Mouse (Mus musculus) embryonic facial prominence, embryonic 15.5 days (tissue): ENCODE data around the gene 1700013G24Rik. TPM values are rescaled to one million over a fixed set of nuclear protein-coding genes. Genes with fewer than 3 reads are reported as not detected.
A peak's percentile ranks its signal among the peaks of the same experiment; 100 is the strongest.

Experiments used
- ATAC-seq: fragments of 200-750 bp; cut with Nextera tagmentation; 2 replicates; pipeline ENCODE4 v1.8.0; 2017; ENCODE audit warnings: low read depth, moderate TSS enrichment; ENCODE audit not compliant: insufficient number of reproducible peaks, low FRiP score, low TSS enrichment
- H3K27ac ChIP-seq: fragments of 300-500 bp; sonication (generic); replicated peaks from 2 replicates; pipeline ENCODE4 v1.5.1; 2015; ENCODE audit warnings: mild to moderate bottlenecking, inconsistent platforms
- H3K27me3 ChIP-seq: fragments of 300-500 bp; sonication (generic); 2 replicates; pipeline ENCODE4 v1.6.1; 2015; ENCODE audit warnings: inconsistent platforms
- H3K36me3 ChIP-seq: fragments of 300-500 bp; sonication (generic); 2 replicates; pipeline ENCODE4 v1.6.1; 2015; ENCODE audit warnings: mild to moderate bottlenecking, inconsistent platforms
- H3K4me1 ChIP-seq: fragments of 300-500 bp; sonication (generic); 2 replicates; pipeline ENCODE4 v1.6.1; 2015; ENCODE audit warnings: inconsistent platforms
- H3K4me2 ChIP-seq: fragments of 300-500 bp; sonication (generic); replicated peaks from 2 replicates; pipeline ENCODE4 v1.6.1; 2015; ENCODE audit warnings: mild to moderate bottlenecking, inconsistent platforms
- H3K4me3 ChIP-seq: fragments of 300-500 bp; sonication (generic); replicated peaks from 2 replicates; pipeline ENCODE4 v1.5.1; 2015; ENCODE audit warnings: mild to moderate bottlenecking, inconsistent platforms
- H3K9ac ChIP-seq: fragments of 300-500 bp; sonication (generic); 2 replicates; pipeline ENCODE4 v1.6.1; 2015; ENCODE audit warnings: inconsistent platforms
- H3K9me3 ChIP-seq: fragments of 300-500 bp; sonication (generic); replicated peaks from 2 replicates; pipeline ENCODE4 v1.6.1; 2016; ENCODE audit warnings: inconsistent platforms
- WGBS: fragments of 180-500 bp; shearing (Covaris S2); methylation state at CpG from one replicate; pipeline ENCODE4 v1.1.7; 2015; 5-methylcytosine and 5-hydroxymethylcytosine counted together
- polyA plus RNA-seq: library from polyadenylated mRNA; unstranded; fragments of >200 nt; fragmentation: Nextera tagmentation; extraction: Ambion mirVana; gene quantifications from 2 replicates; pipeline ENCODE4 v1.2.1, GENCODE M21; 2015

Gene 1700013G24Rik
- polyA plus RNA-seq, 1 experiment from 2014 or later, result not detected

DNA sequence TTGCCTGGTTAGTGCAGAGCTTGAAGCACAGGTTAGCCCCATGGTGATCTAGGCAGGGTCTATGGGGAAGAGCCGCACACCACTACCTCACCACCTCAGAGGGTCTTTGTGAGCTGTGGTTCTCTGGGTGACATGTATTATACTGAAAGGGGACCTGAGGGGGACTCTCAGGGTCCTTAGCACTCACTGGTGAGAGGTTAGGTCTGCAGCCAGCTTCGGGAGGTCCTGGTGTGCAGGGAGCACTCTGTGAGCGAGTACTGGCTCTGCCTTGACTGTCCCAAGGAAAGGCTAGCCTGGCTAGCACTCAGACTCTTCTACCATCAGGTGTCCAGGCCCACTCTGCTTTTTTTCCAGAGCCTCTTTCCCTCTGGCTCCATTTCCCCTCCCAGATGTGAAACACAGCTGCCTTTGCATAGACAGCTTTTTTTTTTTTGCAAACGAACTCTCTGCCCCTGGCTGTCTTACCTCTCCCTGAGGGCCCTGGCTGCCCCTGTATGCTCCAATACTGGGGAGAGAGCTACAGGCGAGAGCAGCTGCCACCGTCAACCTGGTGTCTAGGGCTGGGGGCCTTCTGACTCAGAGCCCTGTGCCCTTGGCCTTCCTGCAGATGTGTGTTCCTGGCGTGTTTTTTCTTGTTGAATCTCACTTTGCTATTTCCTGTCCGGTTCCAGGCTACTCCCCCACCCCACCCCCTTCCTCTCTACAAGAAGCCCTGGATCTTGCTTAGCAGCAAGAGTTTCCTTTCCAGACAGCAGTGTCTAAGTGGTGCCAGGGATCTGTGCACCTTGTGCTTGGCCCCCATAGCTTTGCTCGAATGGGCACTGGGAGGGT lies 45.0 kb downstream of the 1700013G24Rik start:
- Histone ChIP-seq H3K27ac (peak overlapping the region; percentile 83), H3K27me3 (no peaks in the 10 kb centered on the region), H3K36me3 (peaks cover 21% of the 10 kb centered on the region), H3K9me3 (no peaks in the 10 kb centered on the region), H3K4me1 (peaks cover 58% of the 10 kb centered on the region), H3K4me2 (no peak overlapping the region), H3K4me3 (no peak overlapping the region), H3K9ac (no peak overlapping the region)
- WGBS, result 35% methylated on average over 9 of the region's 9 CpGs
- ATAC-seq, result peak; percentile 1; the same call in 1 of the 2 replicates

DNA sequence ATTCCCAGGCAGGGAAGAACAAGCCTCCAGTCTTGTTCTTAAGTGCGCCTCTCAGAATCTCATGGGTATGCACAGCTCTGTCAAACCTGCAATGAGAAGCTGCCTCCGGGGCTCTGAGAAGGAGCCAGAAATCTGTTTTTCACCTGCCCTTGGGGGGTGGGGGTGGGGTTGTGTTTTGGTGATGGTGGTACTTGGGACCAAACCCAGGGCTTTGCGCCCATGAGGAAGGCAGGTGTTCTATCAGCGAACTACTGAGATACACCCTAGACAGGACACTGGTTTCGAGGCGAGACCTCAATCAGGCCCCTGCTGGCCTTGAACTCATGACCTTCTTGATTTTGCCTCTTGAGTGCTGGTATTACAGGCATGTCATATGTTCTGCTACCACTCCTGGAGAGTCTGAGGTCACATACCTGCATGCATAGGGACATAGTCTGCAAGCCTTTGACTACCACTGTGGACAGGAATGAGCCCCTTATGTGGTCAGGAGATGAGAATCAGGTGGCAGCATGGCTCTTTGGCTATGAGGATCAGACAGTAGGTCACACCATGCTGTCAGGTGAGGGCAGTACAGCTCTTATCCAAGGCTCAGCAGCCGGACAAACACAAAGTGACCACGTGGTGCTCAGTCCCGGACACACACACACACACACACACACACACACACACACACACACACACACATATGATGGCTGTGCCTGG lies 45.9 kb downstream of the 1700013G24Rik start:
- H3K27me3 ChIP-seq, result no peaks in the 10 kb centered on the region
- H3K36me3 ChIP-seq, result peaks cover 31% of the 10 kb centered on the region
- peaks cover 65% of the 10 kb centered on the region for H3K4me1 ChIP-seq
- ATAC-seq, result no peak
- H3K27ac ChIP-seq, result peak overlapping the region; percentile 83
- H3K9me3 ChIP-seq, result no peaks in the 10 kb centered on the region
- no peak overlapping the region for H3K4me3 ChIP-seq
- 75% methylated on average over 9 of the region's 9 CpGs for WGBS
- H3K9ac ChIP-seq, result no peak overlapping the region
- H3K4me2 ChIP-seq, result no peak overlapping the region

DNA sequence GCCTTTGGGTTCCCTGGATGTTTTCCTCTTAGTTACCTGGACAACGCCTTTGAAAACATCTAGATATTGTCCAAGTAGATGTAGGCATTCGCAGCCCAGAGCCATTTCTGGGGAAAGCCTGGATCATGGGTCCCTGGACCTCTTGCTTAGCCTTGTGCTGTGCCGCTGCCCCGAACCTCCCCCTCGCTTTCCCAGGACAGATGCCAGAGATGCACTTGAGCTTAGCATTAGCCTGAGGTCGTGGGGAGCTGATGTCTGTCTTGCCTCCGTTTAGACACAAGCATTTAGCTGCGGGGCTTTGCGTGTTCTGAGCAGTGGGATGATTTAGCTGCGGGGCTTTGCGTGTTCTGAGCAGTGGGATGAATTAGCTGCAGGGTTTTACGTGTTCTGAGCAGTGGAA lies 47.1 kb downstream of the 1700013G24Rik start:
- 62% methylated on average over 12 of the region's 12 CpGs for WGBS
- ATAC-seq, result no peak
- no peak overlapping the region for H3K4me2 ChIP-seq

DNA sequence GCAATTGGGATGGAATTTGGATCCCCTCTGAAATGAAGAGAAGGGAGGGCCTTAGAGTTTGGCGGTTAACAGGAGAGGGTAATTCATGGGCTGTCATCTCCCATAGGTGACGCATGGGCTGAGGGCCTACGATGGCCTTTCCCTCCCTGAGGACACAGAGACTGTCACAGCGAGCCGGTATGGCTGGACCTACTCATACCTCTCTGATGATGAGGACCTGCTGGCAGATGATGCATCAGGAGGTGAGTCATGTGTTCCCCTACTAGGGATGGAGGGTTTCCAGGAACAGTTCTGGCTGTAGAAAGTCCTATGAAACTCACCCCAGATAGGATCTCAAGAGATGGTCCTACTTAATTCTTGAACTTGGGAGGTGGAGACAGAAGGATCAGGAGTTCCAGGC lies 47.9 kb downstream of the 1700013G24Rik start:
- no peaks in the 10 kb centered on the region for H3K27me3 ChIP-seq
- H3K27ac ChIP-seq, result no peak overlapping the region
- H3K9ac ChIP-seq, result no peak overlapping the region
- H3K9me3 ChIP-seq, result no peaks in the 10 kb centered on the region
- ATAC-seq, result no peak
- peaks cover 46% of the 10 kb centered on the region for H3K4me1 ChIP-seq
- WGBS, result 81% methylated on average over 5 of the region's 5 CpGs
- peaks cover 38% of the 10 kb centered on the region for H3K36me3 ChIP-seq
- no peak overlapping the region for H3K4me2 ChIP-seq
- no peak overlapping the region for H3K4me3 ChIP-seq

More for the DNA sequence above, 47.1 kb downstream of the 1700013G24Rik start:
- Histone ChIP-seq H3K9me3 (no peaks in the 10 kb centered on the region), H3K4me1 (peaks cover 54% of the 10 kb centered on the region), H3K27me3 (no peaks in the 10 kb centered on the region), H3K4me3 (no peak overlapping the region), H3K9ac (no peak overlapping the region), H3K27ac (no peak overlapping the region), H3K36me3 (peaks cover 38% of the 10 kb centered on the region)

DNA sequence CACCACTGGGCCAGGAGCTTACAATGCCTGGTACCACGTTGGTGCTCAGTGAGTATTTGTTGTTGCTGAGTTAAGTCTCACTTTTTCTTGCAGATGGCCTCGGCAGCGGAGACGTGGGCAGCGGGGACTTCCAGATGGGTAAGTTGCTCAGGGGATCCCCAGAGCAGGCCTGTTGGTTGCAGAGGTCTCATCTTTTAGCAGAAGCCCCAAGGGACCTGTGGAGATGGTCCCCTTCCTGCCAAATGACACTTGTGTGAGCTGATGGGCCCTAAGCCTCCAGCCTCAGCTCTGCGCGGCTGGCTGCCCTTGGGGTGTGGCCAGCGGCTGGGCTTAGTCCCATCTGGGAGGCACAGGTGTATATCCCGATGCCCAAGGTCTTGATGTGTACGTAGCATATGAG lies 49.1 kb downstream of the 1700013G24Rik start:
- peaks cover 42% of the 10 kb centered on the region for H3K36me3 ChIP-seq

DNA sequence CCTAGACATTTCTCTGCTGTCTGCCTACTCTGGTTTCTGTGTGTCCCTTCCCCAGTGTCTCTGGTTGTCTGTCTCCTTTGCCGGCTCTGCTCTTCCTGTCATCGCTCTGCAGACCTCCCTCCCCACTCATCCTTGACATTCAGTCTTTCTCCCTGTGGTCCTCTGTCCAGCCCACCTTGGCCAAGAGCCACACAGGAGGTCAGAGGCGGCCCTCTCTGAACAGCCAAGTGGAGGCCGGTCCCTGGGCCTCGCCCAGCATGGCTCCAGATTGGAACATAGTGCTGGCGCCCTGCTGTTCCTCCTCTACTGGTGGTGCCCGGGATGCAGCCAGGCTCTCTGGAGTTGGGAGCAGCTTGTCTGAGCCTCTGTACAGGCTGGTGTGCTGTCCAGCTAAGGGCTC lies 49.7 kb downstream of the 1700013G24Rik start:
- Histone ChIP-seq H3K27me3 (no peaks in the 10 kb centered on the region), H3K27ac (no peak overlapping the region), H3K4me2 (no peak overlapping the region), H3K9ac (no peak overlapping the region), H3K9me3 (no peaks in the 10 kb centered on the region), H3K36me3 (peaks cover 42% of the 10 kb centered on the region), H3K4me3 (no peak overlapping the region), H3K4me1 (peaks cover 35% of the 10 kb centered on the region)
- no peak for ATAC-seq
- WGBS, result 84% methylated on average over 7 of the region's 7 CpGs

More for the DNA sequence above, 49.1 kb downstream of the 1700013G24Rik start:
- Histone ChIP-seq H3K27me3 (no peaks in the 10 kb centered on the region), H3K9ac (no peak overlapping the region), H3K9me3 (no peaks in the 10 kb centered on the region), H3K27ac (no peak overlapping the region), H3K4me3 (no peak overlapping the region), H3K4me1 (peaks cover 41% of the 10 kb centered on the region), H3K4me2 (no peak overlapping the region)
- ATAC-seq, result no peak
- 86% methylated on average over 10 of the region's 10 CpGs for WGBS

DNA sequence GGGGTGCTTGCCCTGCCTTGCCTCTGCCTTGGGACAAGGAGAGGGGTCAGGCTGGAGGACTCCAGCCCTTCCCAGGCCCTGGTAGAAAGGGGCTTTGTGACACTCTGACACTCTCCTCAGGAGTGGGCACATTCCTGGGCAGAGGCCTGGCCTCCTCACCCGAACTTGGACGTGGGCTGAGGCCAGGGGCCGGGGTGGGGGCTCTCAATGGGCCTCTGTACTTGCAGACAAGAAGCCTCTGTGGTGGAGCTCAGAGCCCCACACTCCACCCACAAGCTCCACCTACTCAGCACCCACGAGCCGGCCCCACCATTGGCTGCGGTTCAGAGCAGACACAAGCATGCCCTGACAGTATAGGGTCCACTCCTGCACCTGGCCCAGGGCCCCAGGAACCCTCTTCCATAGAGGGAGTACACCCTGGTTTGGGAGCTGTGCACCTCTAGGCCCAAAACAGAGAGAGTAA lies 50.5 kb downstream of the 1700013G24Rik start:
- peaks cover 49% of the 10 kb centered on the region for H3K36me3 ChIP-seq
- no peaks in the 10 kb centered on the region for H3K27me3 ChIP-seq
- 58% methylated on average over 6 of the region's 6 CpGs for WGBS
- H3K4me1 ChIP-seq, result peaks cover 28% of the 10 kb centered on the region
- ATAC-seq, result peak; percentile 64
- no peak overlapping the region for H3K4me2 ChIP-seq
- H3K9ac ChIP-seq, result no peak overlapping the region
- no peaks in the 10 kb centered on the region for H3K9me3 ChIP-seq
- H3K27ac ChIP-seq, result peak overlapping the region; percentile 28; the same call in 1 of the 2 replicates
- no peak overlapping the region for H3K4me3 ChIP-seq

Other genes starting within 250 kb of the 1700013G24Rik start
- 11.6 and 12.9 TPM in 2 replicates for gene Wnt4, start 175.8 kb upstream of the 1700013G24Rik start, polyA plus RNA-seq
- gene Cdc42, start 95.6 kb upstream of the 1700013G24Rik start, polyA plus RNA-seq, result 672 and 685 TPM in 2 replicates
- not detected in 2 replicates for gene Cela3a, start 43.5 kb upstream of the 1700013G24Rik start, polyA plus RNA-seq
- gene Cela3b, start 22.7 kb upstream of the 1700013G24Rik start, polyA plus RNA-seq, result not detected in 2 replicates
- 48.5 and 49.1 TPM in 2 replicates for gene Hspg2, start 15.5 kb downstream of the 1700013G24Rik start, polyA plus RNA-seq
- gene Ldlrad2, start 121.3 kb downstream of the 1700013G24Rik start, polyA plus RNA-seq, result 0.75 and 1.1 TPM in 2 replicates
- gene Usp48, start 140.5 kb downstream of the 1700013G24Rik start, polyA plus RNA-seq, result 70.6 and 71.4 TPM in 2 replicates
- 16.4 and 19.9 TPM in 2 replicates for gene Rap1gap, start 211.4 kb downstream of the 1700013G24Rik start, polyA plus RNA-seq